Mouse (Mus musculus) monocyte, adult 2 months (primary cell): Measurements from ENCODE around the gene Sucla2.
"Not testable (repeated sequence)": the region's sequence is repeated elsewhere in the genome, so short reads cannot be mapped to it uniquely, and the experiment has no call there.

Experiments used
- DNase-seq, 2 experiments: peaks; one replicate each; pipeline ENCODE4 v3.0.0; 2022; ENCODE audit warnings: low spot score in 2 of 2, low read depth in 1 of 2

Gene Sucla2

DNA sequence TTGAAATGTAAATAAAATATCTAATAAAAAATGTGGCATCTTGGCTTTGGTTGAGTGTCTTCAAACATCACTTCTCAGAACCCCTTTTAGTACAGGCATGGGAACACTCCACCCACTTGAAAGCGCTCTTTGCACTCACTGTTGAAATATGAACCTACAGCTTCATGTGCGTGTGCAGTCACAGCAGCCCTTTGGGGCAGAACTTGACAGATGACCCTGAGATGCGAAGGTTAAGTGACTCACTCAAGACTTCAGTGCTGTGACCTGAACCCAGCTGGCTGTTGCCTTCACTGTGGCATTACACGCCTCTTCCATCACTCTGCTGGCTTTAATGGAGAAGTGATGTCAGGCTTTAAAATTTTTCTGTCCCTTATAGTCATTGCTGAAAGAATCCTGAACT is 82.6 kb downstream of the Sucla2 start:
- no peak for DNase-seq

DNA sequence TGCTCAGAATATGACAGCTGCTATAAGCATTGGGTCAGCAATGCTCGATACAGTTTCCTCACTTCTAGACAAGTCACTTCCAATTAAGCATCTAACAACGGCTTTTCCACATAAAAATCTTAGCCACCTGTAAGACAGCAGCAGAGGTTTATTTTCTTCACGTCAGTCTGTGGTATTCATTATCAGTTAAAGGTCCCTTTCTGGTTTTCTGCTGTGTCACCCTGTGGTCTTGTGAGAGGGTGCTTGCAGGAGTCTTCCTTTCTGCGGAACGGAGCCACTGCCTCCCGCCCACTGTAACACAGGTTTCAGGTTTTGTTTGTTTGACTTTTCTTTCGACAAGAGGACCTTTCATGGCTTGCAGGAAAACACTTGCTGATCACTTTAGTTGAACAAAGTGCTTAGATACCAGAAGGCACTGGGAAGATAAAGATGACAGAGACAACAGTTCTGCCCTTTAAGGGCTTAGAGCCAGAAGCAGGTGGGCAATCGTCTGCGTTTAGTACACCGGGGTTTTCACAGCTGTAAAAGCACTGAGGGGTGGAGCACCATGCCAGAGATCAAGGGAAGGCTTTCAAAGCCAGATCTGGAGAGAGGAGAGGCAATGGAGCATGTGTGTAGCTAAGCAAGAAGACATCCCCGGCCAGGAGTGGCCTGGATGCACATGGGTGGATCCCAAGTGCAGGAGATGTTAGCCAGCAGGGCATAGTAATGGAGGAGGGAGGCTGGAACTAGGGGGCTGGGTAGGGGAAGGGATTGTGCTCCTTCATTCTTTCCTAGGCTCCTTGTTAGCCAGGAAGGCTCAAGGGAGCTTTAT is 83.8 kb downstream of the Sucla2 start:
- no peak for DNase-seq

DNA sequence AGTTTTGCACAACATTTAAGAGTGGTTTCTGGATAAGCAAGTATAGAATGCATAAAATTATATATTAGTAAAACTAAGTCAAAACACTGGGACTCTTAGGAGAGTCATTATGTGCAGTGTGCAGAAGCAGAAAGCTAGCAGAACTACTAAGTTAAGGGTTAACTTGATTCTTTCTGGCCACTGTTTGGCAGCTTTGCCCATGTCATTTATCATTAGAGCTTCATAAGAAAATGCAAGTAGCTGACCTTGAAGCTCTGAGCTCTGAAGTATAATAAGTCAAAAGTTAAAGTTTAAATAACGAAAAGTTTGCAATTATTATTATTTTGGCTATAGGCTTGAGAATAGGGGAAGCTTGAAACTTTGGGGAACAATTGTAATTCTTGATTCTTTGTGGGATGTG is 89.8 kb downstream of the Sucla2 start:
- not testable (repeated sequence) for DNase-seq

DNA sequence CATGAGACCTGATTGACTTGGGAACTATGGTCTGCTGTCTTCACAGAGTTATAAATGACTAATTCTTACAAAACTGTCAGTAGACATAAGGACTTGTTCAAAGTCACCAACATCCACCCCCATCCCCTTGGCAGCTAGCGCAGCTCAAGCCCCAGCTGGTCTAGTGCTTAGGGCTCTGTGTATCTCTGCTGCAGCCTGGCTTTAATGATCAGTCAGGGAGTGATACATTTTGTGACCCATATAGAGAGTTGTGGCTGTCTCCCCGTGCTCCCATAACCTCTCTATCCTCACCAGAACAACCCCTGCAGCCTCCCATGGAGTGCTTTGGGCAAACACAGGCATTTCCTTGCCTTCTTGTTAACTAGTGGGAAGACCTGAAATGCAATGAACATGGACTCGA is 95.8 kb downstream of the Sucla2 start:
- no peak for DNase-seq

DNA sequence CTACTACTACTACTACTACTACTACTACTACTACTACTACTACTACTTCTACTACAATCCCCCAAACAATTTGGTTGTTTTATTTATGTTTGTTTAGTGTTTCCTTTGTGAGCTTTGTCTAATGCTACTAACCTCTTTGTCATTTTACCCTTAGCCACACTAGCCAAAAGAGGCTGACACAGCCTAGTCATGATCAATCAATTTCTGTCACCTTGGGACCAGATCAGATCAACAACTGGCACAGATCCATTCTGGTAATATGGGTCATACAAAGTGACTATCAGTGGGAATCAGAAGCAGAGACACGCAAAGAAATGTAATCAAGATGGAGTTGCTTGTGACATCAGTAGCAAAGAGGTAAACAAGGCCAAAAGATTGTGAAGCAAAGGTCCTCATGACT is 97.9 kb downstream of the Sucla2 start:
- no peak for DNase-seq

DNA sequence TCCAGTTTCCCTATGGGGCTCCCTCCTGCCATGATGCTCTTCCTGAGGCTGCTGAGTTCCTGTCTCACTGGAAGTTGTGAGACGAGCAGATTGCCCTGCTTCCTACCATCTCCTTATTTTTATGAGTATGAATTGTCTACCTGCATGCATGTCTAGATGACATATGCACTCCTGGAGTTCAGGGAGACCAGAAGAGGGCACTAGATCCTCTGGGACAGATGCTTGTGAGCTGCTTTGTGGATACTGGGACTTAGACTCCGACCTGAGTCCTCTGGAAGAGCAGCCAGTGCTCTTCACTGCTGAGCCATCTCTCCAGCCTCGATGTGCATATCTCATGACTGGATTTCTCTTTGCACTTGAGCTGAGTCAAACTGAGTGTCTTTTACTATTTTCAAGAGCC is 100.3 kb downstream of the Sucla2 start:
- no peak for DNase-seq

DNA sequence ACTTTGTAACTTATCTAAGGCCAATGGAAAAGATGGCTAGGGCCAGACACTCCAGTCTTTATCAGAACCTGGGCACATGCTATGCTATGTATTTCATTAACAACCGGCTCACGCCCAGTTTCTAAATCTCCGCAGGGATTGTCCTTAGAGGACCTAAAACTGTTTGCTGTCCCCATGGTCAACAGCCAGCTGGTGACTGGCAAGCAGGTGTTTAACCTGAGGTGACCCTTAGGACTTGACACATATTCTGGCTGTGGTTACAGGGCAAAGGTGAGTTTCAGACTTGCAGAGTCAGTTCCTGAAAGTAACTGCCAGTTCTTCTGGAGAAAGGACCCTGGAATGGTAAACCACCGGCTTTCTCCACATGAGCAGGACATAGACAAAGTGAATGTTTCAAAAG is 106.4 kb downstream of the Sucla2 start:
- DNase-seq = no peak

DNA sequence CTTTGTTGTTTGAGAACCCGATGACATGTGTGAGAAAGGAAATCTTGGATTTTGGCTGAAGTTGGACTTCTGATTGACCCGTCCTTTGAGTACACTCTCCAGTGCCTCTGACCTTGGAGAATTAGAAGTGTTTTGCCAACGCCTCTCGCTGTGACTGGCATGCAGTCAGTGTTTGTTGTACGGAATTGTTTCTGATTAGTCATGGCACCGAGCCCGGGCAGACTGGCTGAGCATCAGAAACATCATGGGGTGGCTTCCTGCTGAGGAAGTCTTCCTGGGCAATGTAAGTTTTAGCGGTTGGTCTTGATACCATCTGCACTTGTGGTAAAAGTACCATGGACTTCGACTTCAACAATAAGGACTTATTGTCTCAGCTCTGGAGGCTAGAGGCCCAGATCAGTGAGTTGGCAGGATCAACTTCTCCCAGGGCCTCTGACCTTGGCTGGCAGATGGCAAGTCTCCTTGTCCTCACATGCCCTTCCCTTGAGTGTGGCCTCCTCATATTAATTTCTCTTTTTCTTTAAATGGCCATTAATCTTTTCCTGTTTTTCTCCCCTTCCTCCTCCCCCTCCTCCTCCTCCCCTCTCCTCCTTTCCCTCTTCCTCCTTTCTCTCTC is 107.6 kb downstream of the Sucla2 start:
- DNase-seq = no peak

DNA sequence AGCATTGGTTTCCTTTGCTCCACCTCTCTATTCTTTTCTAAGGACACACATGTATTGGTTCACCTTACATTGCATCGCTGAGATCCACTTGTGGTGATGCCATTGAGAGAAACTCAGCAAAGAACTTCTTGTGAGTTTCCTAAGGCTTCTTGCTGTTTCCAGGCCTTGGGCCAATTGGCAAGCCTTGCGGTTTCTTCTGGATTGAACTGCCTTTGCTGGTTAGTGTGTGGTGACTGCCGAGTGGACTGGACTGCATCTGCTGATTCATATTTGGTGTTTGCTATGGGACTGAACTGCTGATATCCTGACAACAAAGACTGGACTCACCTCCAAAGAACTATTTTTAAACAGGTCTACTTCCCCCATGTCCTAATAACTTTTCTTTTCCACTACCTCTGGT is 109.2 kb downstream of the Sucla2 start:
- DNase-seq = no peak

DNA sequence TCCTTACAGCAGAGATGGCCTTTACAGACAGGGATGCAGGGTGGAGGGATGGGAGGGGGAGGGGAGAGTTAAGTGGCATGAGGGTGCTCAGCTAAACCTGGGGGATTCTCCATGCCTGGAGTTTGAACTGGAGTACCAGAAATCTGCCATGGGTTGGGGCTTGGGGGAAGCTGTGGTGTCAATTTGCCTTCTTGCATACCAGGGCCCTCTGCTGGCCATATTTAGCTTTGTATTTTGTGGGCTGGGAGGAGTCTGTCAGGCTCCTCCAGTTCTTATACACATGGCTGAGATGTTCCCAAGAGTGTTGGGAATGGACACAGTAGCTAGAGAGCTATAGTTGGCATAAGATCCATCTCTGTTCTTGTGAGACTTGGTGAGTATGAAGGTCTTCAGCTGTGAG is 112.3 kb downstream of the Sucla2 start:
- DNase-seq = no peak
